Mouse (Mus musculus) limb, embryonic 13.5 days (tissue): Measurements from ENCODE around the gene Rps16. TPM values are rescaled to one million over a fixed set of nuclear protein-coding genes. Genes with fewer than 3 reads are reported as not detected.
A peak's percentile ranks its signal among the peaks of the same experiment; 100 is the strongest.

Experiments used
- ATAC-seq: fragments of 200-750 bp; cut with Nextera tagmentation; 2 replicates; pipeline ENCODE4 v1.8.0; 2017; ENCODE audit warnings: low read depth, moderate number of reproducible peaks, moderate TSS enrichment; ENCODE audit not compliant: low FRiP score
- H3K27ac ChIP-seq: fragments of 300-500 bp; sonication (generic); 2 replicates; pipeline ENCODE4 v1.5.1; 2015; ENCODE audit warnings: inconsistent platforms, mild to moderate bottlenecking, moderate library complexity
- H3K27me3 ChIP-seq: fragments of 300-500 bp; sonication (generic); 2 replicates; pipeline ENCODE4 v1.6.1; 2015; ENCODE audit warnings: mild to moderate bottlenecking, inconsistent platforms
- H3K36me3 ChIP-seq: fragments of 300-500 bp; sonication (generic); 2 replicates; pipeline ENCODE4 v1.6.1; 2015; ENCODE audit warnings: inconsistent platforms, mild to moderate bottlenecking, moderate library complexity
- H3K4me1 ChIP-seq: fragments of 300-500 bp; sonication (generic); 2 replicates; pipeline ENCODE4 v1.6.1; 2015; ENCODE audit warnings: inconsistent platforms
- H3K4me2 ChIP-seq: fragments of 300-500 bp; sonication (generic); replicated peaks from 2 replicates; pipeline ENCODE4 v1.6.1; 2015; ENCODE audit warnings: inconsistent platforms, mild to moderate bottlenecking, moderate library complexity
- H3K4me3 ChIP-seq: fragments of 300-500 bp; sonication (generic); 2 replicates; pipeline ENCODE4 v1.5.1; 2015; ENCODE audit warnings: moderate library complexity, mild to moderate bottlenecking, inconsistent platforms
- H3K9ac ChIP-seq: fragments of 300-500 bp; sonication (generic); 2 replicates; pipeline ENCODE4 v1.6.1; 2015; ENCODE audit warnings: mild to moderate bottlenecking, inconsistent platforms
- H3K9me3 ChIP-seq: fragments of 300-500 bp; sonication (generic); 2 replicates; pipeline ENCODE4 v1.6.1; 2016; ENCODE audit warnings: inconsistent platforms
- WGBS: fragments of 180-500 bp; shearing (Covaris S2); methylation state at CpG from one replicate; pipeline ENCODE4 v1.1.7; 2015; 5-methylcytosine and 5-hydroxymethylcytosine counted together
- polyA plus RNA-seq: library from polyadenylated mRNA; unstranded; fragments of >200 nt; fragmentation: Nextera tagmentation; extraction: Ambion mirVana; gene quantifications from 2 replicates; pipeline ENCODE4 v1.2.1, GENCODE M21; 2015

Gene Rps16
- polyA plus RNA-seq, 1 experiment from 2014 or later: 908 TPM

DNA sequence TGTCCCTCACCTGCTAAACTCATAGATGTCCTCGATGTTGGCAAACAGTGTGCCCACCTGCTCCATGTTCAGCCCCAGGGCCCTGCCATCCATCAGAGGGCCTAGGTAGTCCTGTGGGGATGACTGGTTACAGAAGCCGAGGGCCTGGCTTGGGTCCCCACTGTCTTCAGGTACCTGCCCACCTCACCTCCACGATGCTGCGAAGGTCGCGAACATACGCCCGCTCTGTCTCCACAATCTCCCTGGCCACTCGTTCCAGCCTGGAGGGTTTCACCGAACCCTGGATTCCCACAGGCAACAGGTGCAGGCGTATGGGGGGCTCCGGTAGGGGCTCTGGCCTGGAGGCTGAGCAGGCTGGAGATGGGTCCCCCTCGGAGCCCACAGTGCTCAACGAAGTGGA, 19.6 kb downstream of the Rps16 start:
- Histone ChIP-seq H3K4me2 (peak overlapping the region; percentile 98), H3K9ac (peak overlapping the region; percentile 94), H3K4me1 (peaks cover 36% of the 10 kb centered on the region), H3K36me3 (peaks cover 53% of the 10 kb centered on the region), H3K27me3 (no peaks in the 10 kb centered on the region), H3K27ac (no peak overlapping the region), H3K4me3 (peak overlapping the region; percentile 86), H3K9me3 (no peaks in the 10 kb centered on the region)
- whole genome bisulfite sequencing: 92% methylated on average over 14 of the region's 14 CpGs
- ATAC-seq: no peak

DNA sequence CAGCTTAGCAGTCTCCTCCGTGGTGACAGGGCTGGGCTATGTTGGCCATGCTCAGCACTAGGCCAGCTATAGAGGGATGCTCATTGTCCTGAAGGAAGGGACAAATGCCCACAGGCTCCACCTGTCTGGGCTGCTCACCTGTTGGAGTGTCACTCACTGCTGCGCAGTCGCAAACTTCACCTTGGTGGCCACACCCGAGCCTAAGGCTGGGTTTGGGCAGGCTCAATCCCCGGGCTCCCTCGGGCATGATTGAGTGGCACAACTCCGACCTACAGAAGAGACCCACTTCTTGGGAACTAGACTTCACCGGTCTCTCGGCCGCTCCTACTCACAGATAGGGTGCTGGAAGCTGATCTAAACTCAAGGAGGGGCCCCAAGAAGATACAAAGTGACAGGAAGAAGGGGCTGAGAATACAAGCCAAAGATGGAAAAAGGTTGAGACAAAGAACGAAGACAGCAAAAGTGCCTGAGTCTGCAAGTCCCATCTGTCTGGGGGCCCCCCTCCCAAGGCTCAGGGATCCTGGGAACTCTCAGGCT, 20.6 kb downstream of the Rps16 start:
- H3K27ac ChIP-seq: peak overlapping the region; percentile 97
- H3K4me2 ChIP-seq: peak overlapping the region; percentile 98
- H3K4me3 ChIP-seq: peak overlapping the region; percentile 86
- H3K9me3 ChIP-seq: no peaks in the 10 kb centered on the region
- H3K9ac ChIP-seq: peak overlapping the region; percentile 94
- no peaks in the 10 kb centered on the region for H3K27me3 ChIP-seq
- H3K4me1 ChIP-seq: peaks cover 40% of the 10 kb centered on the region
- peaks cover 44% of the 10 kb centered on the region for H3K36me3 ChIP-seq
- WGBS: 5% methylated on average over 11 of the region's 11 CpGs
- no peak for ATAC-seq

DNA sequence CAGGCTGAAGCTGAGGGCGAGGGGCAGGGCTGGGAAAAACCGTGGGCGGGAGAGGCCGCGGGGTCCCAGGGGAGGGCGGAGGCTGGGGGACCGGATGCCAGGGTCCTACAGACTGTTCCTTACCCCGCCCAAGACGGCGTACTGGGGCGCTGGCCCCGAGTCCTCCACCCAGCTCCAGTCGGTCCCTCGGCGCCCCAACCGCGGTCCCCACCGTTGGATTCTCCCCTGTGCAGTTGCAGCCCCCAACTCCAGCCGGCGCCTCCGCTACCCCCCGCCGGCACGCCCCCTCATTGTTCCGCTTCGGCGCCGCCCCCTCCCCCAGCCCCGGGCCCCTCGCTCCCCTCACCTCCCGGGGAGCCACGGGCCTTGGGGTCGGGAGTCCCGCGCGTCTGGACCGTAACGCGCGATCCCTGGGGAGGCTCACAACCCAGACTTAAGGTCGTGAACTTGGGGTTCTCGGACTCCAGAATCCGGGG, 21.1 kb downstream of the Rps16 start:
- Histone ChIP-seq H3K9me3 (no peaks in the 10 kb centered on the region), H3K27ac (peak overlapping the region; percentile 97), H3K4me1 (peaks cover 46% of the 10 kb centered on the region), H3K4me3 (peak overlapping the region; percentile 86), H3K27me3 (no peaks in the 10 kb centered on the region), H3K4me2 (peak overlapping the region; percentile 98), H3K36me3 (peaks cover 39% of the 10 kb centered on the region), H3K9ac (peak overlapping the region; percentile 94)
- WGBS: under 1% methylated on average over 41 of the region's 43 CpGs
- ATAC-seq: no peak

- Histone ChIP-seq H3K9me3 (no peaks in the 10 kb centered on the region), H3K36me3 (peaks cover 32% of the 10 kb centered on the region), H3K4me3 (peak within 1 kb of the TSS; percentile 86), H3K4me1 (peaks cover 54% of the 10 kb centered on the region), H3K27ac (peak within 1 kb of the TSS; percentile 97), H3K9ac (peak within 1 kb of the TSS; percentile 94), H3K4me2 (peak within 1 kb of the TSS; percentile 98), H3K27me3 (no peaks in the 10 kb centered on the region)
- whole genome bisulfite sequencing: under 1% methylated on average over 61 of the region's 66 CpGs
- peak; percentile 92 for ATAC-seq
Observed at GRCm38 (mm10) chr7:28372251-28373108, 22.0 kb downstream of the Rps16 start, which contains the start of gene Plekhg2. Gene Plekhg2 (minus strand): TSS chr7:28372599.

DNA sequence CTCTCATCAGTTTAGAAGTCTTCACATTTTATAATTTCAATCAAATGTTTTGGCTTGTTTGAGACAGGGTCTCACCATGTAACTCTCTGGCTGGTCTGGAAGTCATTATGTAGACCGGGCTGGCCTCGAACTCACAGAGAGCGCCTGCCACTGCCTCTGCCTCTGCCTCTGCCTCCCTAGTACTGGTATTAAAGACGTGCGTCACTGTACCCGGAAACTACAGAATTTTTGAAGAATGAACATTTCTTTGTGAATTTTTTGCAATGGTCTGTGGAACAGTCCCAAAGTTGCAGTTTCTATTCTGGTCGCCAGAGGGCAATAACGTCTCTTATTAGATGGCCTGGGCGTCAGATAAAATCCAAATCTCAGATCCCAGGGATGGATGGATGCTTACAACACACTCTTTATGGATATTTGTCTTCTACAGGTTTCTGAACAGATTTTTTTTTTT, 22.7 kb downstream of the Rps16 start:
- Histone ChIP-seq H3K4me3 (peak overlapping the region; percentile 86), H3K27ac (peak overlapping the region; percentile 97; the same call in 1 of the 2 replicates), H3K4me1 (peaks cover 60% of the 10 kb centered on the region), H3K4me2 (peak overlapping the region; percentile 60), H3K9me3 (no peaks in the 10 kb centered on the region), H3K9ac (peak overlapping the region; percentile 61; the same call in 1 of the 2 replicates), H3K36me3 (peaks cover 32% of the 10 kb centered on the region), H3K27me3 (no peaks in the 10 kb centered on the region)
- ATAC-seq: peak; percentile 1
- WGBS: under 1% methylated on average over 9 of the region's 9 CpGs

DNA sequence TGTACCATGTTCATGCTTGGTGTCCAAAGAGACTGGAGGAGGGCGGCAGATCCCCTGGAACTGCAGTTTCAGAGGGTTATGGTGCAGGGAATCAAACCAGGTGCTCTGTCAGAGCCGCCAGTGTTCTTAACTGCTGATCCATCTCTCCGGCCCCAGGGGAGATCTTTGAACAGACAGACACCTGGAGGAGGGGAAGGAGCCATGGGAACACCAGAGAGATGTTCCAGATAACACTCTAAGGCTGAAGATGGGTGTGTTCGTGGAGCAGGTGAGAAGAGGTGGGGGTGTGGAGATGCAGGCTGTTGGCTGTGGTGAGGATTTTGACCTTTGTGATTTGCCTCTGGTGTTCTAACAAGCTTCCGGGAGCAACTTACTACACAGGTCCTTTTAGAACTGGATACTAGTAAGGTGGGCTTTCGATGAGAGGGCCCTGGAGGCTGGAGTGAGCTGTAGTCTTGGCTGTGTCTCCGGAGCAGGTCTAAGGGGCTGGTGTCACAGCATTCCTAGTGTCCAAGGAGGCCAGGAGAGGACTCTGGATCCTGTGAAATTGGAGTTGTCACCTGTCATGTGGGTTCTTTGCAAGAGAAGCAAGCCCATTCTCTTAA, 23.5 kb downstream of the Rps16 start:
- Histone ChIP-seq H3K4me1 (peaks cover 62% of the 10 kb centered on the region), H3K27me3 (no peaks in the 10 kb centered on the region), H3K4me3 (no peak overlapping the region), H3K9ac (peak overlapping the region; percentile 19; the same call in 1 of the 2 replicates), H3K36me3 (peaks cover 24% of the 10 kb centered on the region), H3K9me3 (no peaks in the 10 kb centered on the region), H3K4me2 (peak overlapping the region; percentile 3), H3K27ac (peak overlapping the region; percentile 11; the same call in 1 of the 2 replicates)
- ATAC-seq: no peak
- 73% methylated on average over 7 of the region's 7 CpGs for WGBS

DNA sequence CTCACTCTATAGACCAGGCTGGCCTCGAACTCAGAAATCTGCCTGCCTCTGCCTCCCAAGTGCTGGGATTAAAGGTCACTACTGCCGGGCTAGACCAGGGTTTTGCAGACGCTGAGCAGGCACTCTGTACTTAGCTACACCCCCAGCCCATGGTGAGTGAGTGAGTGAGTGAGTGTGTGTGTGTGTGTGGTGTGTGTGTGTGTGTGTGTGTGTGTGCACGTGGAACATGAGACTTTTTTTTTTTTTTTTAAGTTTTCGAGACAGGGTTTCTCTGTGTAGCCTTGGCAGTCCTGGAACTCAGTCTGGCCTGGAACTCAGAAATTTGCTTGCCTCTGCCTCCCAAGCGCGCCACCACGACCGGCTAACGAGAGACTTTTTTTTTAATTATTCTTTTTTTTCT, 24.2 kb downstream of the Rps16 start:
- Histone ChIP-seq H3K27ac (peak overlapping the region; percentile 97), H3K4me2 (peak overlapping the region; percentile 95), H3K9ac (peak overlapping the region; percentile 72; the same call in 1 of the 2 replicates), H3K4me1 (peaks cover 60% of the 10 kb centered on the region), H3K9me3 (no peaks in the 10 kb centered on the region), H3K36me3 (peaks cover 18% of the 10 kb centered on the region), H3K4me3 (peak overlapping the region; percentile 77), H3K27me3 (no peaks in the 10 kb centered on the region)
- ATAC-seq: no peak
- WGBS: 79% methylated on average over 9 of the region's 10 CpGs

- ATAC-seq: peak; percentile 45
Observed at GRCm38 (mm10) chr7:28375176-28375921, 24.9 kb downstream of the Rps16 start.

GRCm38 (mm10) chr7:28376011-28376771, 25.7 kb downstream of the Rps16 start:
- H3K4me2 ChIP-seq: peak overlapping the region; percentile 95
- no peak for ATAC-seq
- H3K4me3 ChIP-seq: peak overlapping the region; percentile 77
- no peaks in the 10 kb centered on the region for H3K9me3 ChIP-seq
- no peaks in the 10 kb centered on the region for H3K27me3 ChIP-seq
- peaks cover 61% of the 10 kb centered on the region for H3K4me1 ChIP-seq
- 2% methylated on average over 30 of the region's 30 CpGs for WGBS
- H3K36me3 ChIP-seq: peaks cover 10% of the 10 kb centered on the region
- peak overlapping the region; percentile 97 for H3K27ac ChIP-seq
- peak overlapping the region; percentile 72 for H3K9ac ChIP-seq

More at GRCm38 (mm10) chr7:28375176-28375921, 24.9 kb downstream of the Rps16 start:
- peak overlapping the region; percentile 95 for H3K4me2 ChIP-seq
- peak overlapping the region; percentile 97 for H3K27ac ChIP-seq
- H3K36me3 ChIP-seq: peaks cover 11% of the 10 kb centered on the region
- H3K27me3 ChIP-seq: no peaks in the 10 kb centered on the region
- WGBS: 1% methylated on average over 33 of the region's 36 CpGs
- peak overlapping the region; percentile 72 for H3K9ac ChIP-seq
- peak overlapping the region; percentile 77 for H3K4me3 ChIP-seq
- H3K4me1 ChIP-seq: peaks cover 59% of the 10 kb centered on the region
- no peaks in the 10 kb centered on the region for H3K9me3 ChIP-seq

GRCm38 (mm10) chr7:28377190-28378065, 27.0 kb downstream of the Rps16 start:
- WGBS: 73% methylated on average over 18 of the region's 18 CpGs
- Histone ChIP-seq H3K9me3 (no peaks in the 10 kb centered on the region), H3K4me1 (peaks cover 73% of the 10 kb centered on the region), H3K9ac (peak overlapping the region; percentile 91), H3K4me3 (peak overlapping the region; percentile 77), H3K27ac (peak overlapping the region; percentile 22; the same call in 1 of the 2 replicates), H3K4me2 (peak overlapping the region; percentile 95), H3K36me3 (peaks cover 10% of the 10 kb centered on the region), H3K27me3 (no peaks in the 10 kb centered on the region)
- ATAC-seq: no peak
